15 mouse cellular contexts compared by ENCODE assay signal in genomic region chr5:127546585-127546991, GRCm38 (mm10).
DNase-seq lines count a peak whose midpoint lies in the region; ATAC-seq and TF ChIP-seq lines count a peak whose summit lies in the region.
"Had no signal": no experiment of that assay in that cellular context is flagged by ENCODE, and none has a peak within 500 bp of the region (broad histone marks: within the 10 kb centered on the region; RNA-seq: fewer than 3 reads in every experiment).

No protein-coding gene starts in this region.

- 72% methylated on average over 5 of the region's 5 CpGs for WGBS in lung, adult 2 months

- TF ChIP-seq POLR2A in lung, adult 2 months (IDR thresholded peaks at IDR 0.05; ENCODE audit: borderline replicate concordance, extremely low read depth, low read depth, low read length) = no peak

- no peak overlapping the region for H3K4me3 ChIP-seq in lung, adult 2 months (replicated peaks; ENCODE audit: extremely low read depth, low read depth, low read length)
- H3K4me3 ChIP-seq: embryonic facial prominence, embryonic 13.5 days; heart, embryonic 13.5 days; intestine, embryonic 15.5 days; kidney, embryonic 15.5 days had no signal

- intact Hi-C loops in gastrocnemius, postnatal 14 days (cut with DNase I; ENCODE audit: low total_unique reads) = no loop called here

- no peak for TF ChIP-seq CTCF in lung, adult 2 months (IDR thresholded peaks at IDR 0.05; ENCODE audit: insufficient read depth, low read length)

- no peak for DNase-seq in frontal cortex, postnatal 10 days (ENCODE audit: low spot score in 2 of 2)
- peak; percentile 14 for DNase-seq in lung, postnatal 10 days
- DNase-seq in lung, adult 2 months = no peak
- DNase-seq in cerebellum, adult 8-10 months = peak; percentile 84
- DNase-seq in gastrocnemius, postnatal 14 days = no peak
- DNase-seq in liver = no peak
- DNase-seq: adrenal gland, postnatal 10 days; heart, postnatal 36 days; right cerebral cortex, postnatal 14 days; thymus, postnatal 25 days had no signal

- peak; percentile 31; the same call in 1 of the 2 replicates for ATAC-seq in frontal cortex, adult (ENCODE audit: low TSS enrichment)
- ATAC-seq: intestine, embryonic 15.5 days had no signal

- H3K4me1 ChIP-seq in lung, adult 2 months (ENCODE audit: control insufficient read depth, insufficient read depth, low read length) = no peaks in the 10 kb centered on the region
- H3K4me1 ChIP-seq: embryonic facial prominence, embryonic 13.5 days; heart, embryonic 13.5 days; intestine, embryonic 15.5 days; kidney, embryonic 15.5 days had no signal

Comparison
In these comparisons a context has a peak if more than half of its experiments do, and no peak if none do; other contexts are left out.
1. DNase-seq: peak in lung, postnatal 10 days (single experiment) and cerebellum, adult 8-10 months (single experiment); none in frontal cortex, postnatal 10 days (0 of 2), lung, adult 2 months (single experiment), gastrocnemius, postnatal 14 days (single experiment) and liver (single experiment).